ENCODE assay signal across 8 mouse cellular contexts in genomic region chr19:4257216-4257896, GRCm38 (mm10). TPM values are rescaled to one million over a fixed set of nuclear protein-coding genes. Genes with fewer than 3 reads are reported as not detected.
DNase-seq lines count a peak whose midpoint lies in the region; ATAC-seq and TF ChIP-seq lines count a peak whose summit lies in the region.

No protein-coding gene starts in this region.

- H3K4me2 ChIP-seq in forebrain, embryonic 15.5 days (replicated peaks) = peak overlapping the region; percentile 70

- TF ChIP-seq POLR2A in lung, adult 2 months (IDR thresholded peaks at IDR 0.05; ENCODE audit: borderline replicate concordance, extremely low read depth, low read depth, low read length) = no peak

- peak overlapping the region; percentile 59 for H3K9ac ChIP-seq in forebrain, embryonic 15.5 days (replicated peaks)

- peak; percentile 85 for TF ChIP-seq CTCF in lung, adult 2 months (IDR thresholded peaks at IDR 0.05; ENCODE audit: insufficient read depth, low read length)

- intact Hi-C loops in heart, postnatal 25 days (cut with DNase I) = loop anchor here (2.0 to 5.0 kb wide), 2 partner anchors 51 to 160 kb away; no protein-coding TSS in a partner anchor

- H3K4me3 ChIP-seq in forebrain, embryonic 15.5 days = peak overlapping the region; percentile 65
- peak overlapping the region; percentile 72 for H3K4me3 ChIP-seq in lung, adult 2 months (replicated peaks; ENCODE audit: extremely low read depth, low read depth, low read length)

- H3K36me3 ChIP-seq in forebrain, embryonic 15.5 days = no peaks in the 10 kb centered on the region

- peak; percentile 96 for DNase-seq in ES-CJ7 (ENCODE audit: low read depth, low spot score)
- peak; percentile 92 for DNase-seq in cerebellum, adult 11 months
- peak; percentile 85 for DNase-seq in heart, postnatal 25 days (ENCODE audit: low spot score)
- peak; percentile 89 to 98 for DNase-seq in layer of hippocampus, adult 18-20 months (ENCODE audit: low spot score in 2 of 2)
- DNase-seq in lung, adult 2 months = peak; percentile 89
- DNase-seq in thymus, adult 18-20 months = peak; percentile 76 to 86

- H3K27ac ChIP-seq in forebrain, embryonic 15.5 days (replicated peaks) = no peak overlapping the region

- H3K4me1 ChIP-seq in forebrain, embryonic 15.5 days = peaks cover 6% of the 10 kb centered on the region
- H3K4me1 ChIP-seq in lung, adult 2 months (ENCODE audit: control insufficient read depth, insufficient read depth, low read length) = no peaks in the 10 kb centered on the region; the same call in 1 of the 2 replicates

- WGBS in forebrain, embryonic 15.5 days = under 1% methylated on average over 41 of the region's 41 CpGs
- WGBS in lung, adult 2 months = under 1% methylated on average over 41 of the region's 41 CpGs

- H3K27me3 ChIP-seq in forebrain, embryonic 15.5 days = no peaks in the 10 kb centered on the region

- peak; percentile 93 for ATAC-seq in forebrain, embryonic 15.5 days (replicated peaks)
- peak; percentile 97 for ATAC-seq in neutrophil, adult 5-6 weeks (ENCODE audit: extremely low read depth, insufficient number of reproducible peaks, low FRiP score, poor library complexity, severe bottlenecking)

- no peaks in the 10 kb centered on the region for H3K9me3 ChIP-seq in forebrain, embryonic 15.5 days

RNA-seq across cellular contexts. Expression of gene Ssh3, which starts 11.6 kb away (rescaled TPM):
- 5.2 and 6.7 TPM in 2 replicates for polyA plus RNA-seq in forebrain, embryonic 15.5 days (2015; fragmentation: Nextera tagmentation; extraction: Ambion mirVana)
- total RNA-seq in heart, postnatal 25 days (2021) = 1 to 10 TPM; 5.8 to 6.6 TPM
- total RNA-seq in layer of hippocampus, adult 18-20 months (2021) = 10 to 100 TPM; 49.5 to 49.6 TPM
- 82.3 and 98.0 TPM in 2 replicates for polyA plus RNA-seq in lung, adult 2 months (2012; rRNA removed)
- 48.0 and 59.8 TPM in 2 replicates for total RNA-seq in neutrophil, adult 5-6 weeks (2017)

RNA-seq across cellular contexts. Expression of gene Ankrd13d, which starts 25.6 kb away (rescaled TPM):
- 25.1 and 26.2 TPM in 2 replicates for polyA plus RNA-seq in forebrain, embryonic 15.5 days (2015; fragmentation: Nextera tagmentation; extraction: Ambion mirVana)
- 1 to 10 TPM; 1.2 to 1.5 TPM for total RNA-seq in heart, postnatal 25 days (2021)
- 10 to 100 TPM; 58.5 to 59.2 TPM for total RNA-seq in layer of hippocampus, adult 18-20 months (2021)
- 7.3 and 8.4 TPM in 2 replicates for polyA plus RNA-seq in lung, adult 2 months (2012; rRNA removed)
- 36.3 and 49.8 TPM in 2 replicates for total RNA-seq in neutrophil, adult 5-6 weeks (2017)

RNA-seq across cellular contexts. Expression of gene Pold4, which starts 25.7 kb away (rescaled TPM):
- 17.2 and 18.1 TPM in 2 replicates for polyA plus RNA-seq in forebrain, embryonic 15.5 days (2015; fragmentation: Nextera tagmentation; extraction: Ambion mirVana)
- 10 to 100 TPM in 1 of 2 experiments, 1 to 10 TPM in 1; 9.7 to 11.1 TPM for total RNA-seq in heart, postnatal 25 days (2021)
- total RNA-seq in layer of hippocampus, adult 18-20 months (2021) = 10 to 100 TPM; 14.4 to 16.5 TPM
- 110 and 112 TPM in 2 replicates for polyA plus RNA-seq in lung, adult 2 months (2012; rRNA removed)
- 228 and 251 TPM in 2 replicates for total RNA-seq in neutrophil, adult 5-6 weeks (2017)

RNA-seq across cellular contexts. Expression of gene AC109138.7, which starts 43.2 kb away (rescaled TPM):
- not detected in 2 replicates for polyA plus RNA-seq in forebrain, embryonic 15.5 days (2015; fragmentation: Nextera tagmentation; extraction: Ambion mirVana)
- not detected for total RNA-seq in heart, postnatal 25 days (2021)
- total RNA-seq in layer of hippocampus, adult 18-20 months (2021) = not detected
- polyA plus RNA-seq in lung, adult 2 months (2012; rRNA removed) = not detected in 2 replicates
- not detected in 2 replicates for total RNA-seq in neutrophil, adult 5-6 weeks (2017)

RNA-seq across cellular contexts. Expression of gene Clcf1, which starts 43.3 kb away (rescaled TPM):
- polyA plus RNA-seq in forebrain, embryonic 15.5 days (2015; fragmentation: Nextera tagmentation; extraction: Ambion mirVana) = 0.39 and 0.43 TPM in 2 replicates
- 1 to 10 TPM in 1 of 2 experiments, under 1 TPM in 1; 0.94 to 2.0 TPM for total RNA-seq in heart, postnatal 25 days (2021)
- under 1 TPM; 0.38 to 0.57 TPM for total RNA-seq in layer of hippocampus, adult 18-20 months (2021)
- polyA plus RNA-seq in lung, adult 2 months (2012; rRNA removed) = 34.0 and 42.0 TPM in 2 replicates
- total RNA-seq in neutrophil, adult 5-6 weeks (2017) = 52.0 and 61.9 TPM in 2 replicates

Comparison
In these comparisons a context has a peak if more than half of its experiments do, and no peak if none do; other contexts are left out.
1. RNA of gene Ankrd13d, which starts 25.6 kb away (total RNA-seq): 58.5 to 59.2 TPM in layer of hippocampus, adult 18-20 months and 36.3 to 49.8 TPM in neutrophil, adult 5-6 weeks; 1.2 to 1.5 TPM in heart, postnatal 25 days; every median in the first group is over 10 times any median in the second.
2. RNA of gene Pold4, which starts 25.7 kb away (total RNA-seq): 228 to 251 TPM in neutrophil, adult 5-6 weeks; 14.4 to 16.5 TPM in layer of hippocampus, adult 18-20 months and 9.7 to 11.1 TPM in heart, postnatal 25 days; every median in the first group is over 10 times any median in the second.
3. Peak in every context shown above with its lines, with median percentiles within 50 percentile points of each other: DNase-seq.